Mouse (Mus musculus): Measurements from ENCODE around the gene Ppp5c.

- TF ChIP-seq CTCF (IDR thresholded peaks at IDR 0.05; ENCODE audit: control insufficient read depth, insufficient read depth, low read length) (no peak), POLR2A (IDR thresholded peaks at IDR 0.05; ENCODE audit: borderline replicate concordance, control insufficient read depth, low read depth, low read length) (no peak)
Observed at GRCm38 (mm10) chr7:17055287-17055946, 27.7 kb upstream of the Ppp5c start.
